Mouse (Mus musculus) heart, adult 2 months (tissue): Measurements from ENCODE around the gene Tbc1d21.

Experiments
- CTCF ChIP-seq: fragments of 200-600 bp; IDR thresholded peaks from 2 replicates; pipeline ENCODE4 v1.8.1; 2022; ENCODE audit warnings: antibody characterized with exemption, mild to moderate bottlenecking, moderate library complexity
- EP300 ChIP-seq: fragments of 200-500 bp; IDR thresholded peaks from 2 replicates; pipeline ENCODE4 v1.6.1; 2011; ENCODE audit warnings: low read depth, low read length, control low read depth; ENCODE audit not compliant: insufficient read depth
- POLR2A ChIP-seq: fragments of 200-500 bp; IDR thresholded peaks from 2 replicates; pipeline ENCODE4 v1.6.1; 2011; ENCODE audit warnings: mild to moderate bottlenecking, low read depth, low read length, control low read depth; ENCODE audit not compliant: insufficient read depth

DNA sequence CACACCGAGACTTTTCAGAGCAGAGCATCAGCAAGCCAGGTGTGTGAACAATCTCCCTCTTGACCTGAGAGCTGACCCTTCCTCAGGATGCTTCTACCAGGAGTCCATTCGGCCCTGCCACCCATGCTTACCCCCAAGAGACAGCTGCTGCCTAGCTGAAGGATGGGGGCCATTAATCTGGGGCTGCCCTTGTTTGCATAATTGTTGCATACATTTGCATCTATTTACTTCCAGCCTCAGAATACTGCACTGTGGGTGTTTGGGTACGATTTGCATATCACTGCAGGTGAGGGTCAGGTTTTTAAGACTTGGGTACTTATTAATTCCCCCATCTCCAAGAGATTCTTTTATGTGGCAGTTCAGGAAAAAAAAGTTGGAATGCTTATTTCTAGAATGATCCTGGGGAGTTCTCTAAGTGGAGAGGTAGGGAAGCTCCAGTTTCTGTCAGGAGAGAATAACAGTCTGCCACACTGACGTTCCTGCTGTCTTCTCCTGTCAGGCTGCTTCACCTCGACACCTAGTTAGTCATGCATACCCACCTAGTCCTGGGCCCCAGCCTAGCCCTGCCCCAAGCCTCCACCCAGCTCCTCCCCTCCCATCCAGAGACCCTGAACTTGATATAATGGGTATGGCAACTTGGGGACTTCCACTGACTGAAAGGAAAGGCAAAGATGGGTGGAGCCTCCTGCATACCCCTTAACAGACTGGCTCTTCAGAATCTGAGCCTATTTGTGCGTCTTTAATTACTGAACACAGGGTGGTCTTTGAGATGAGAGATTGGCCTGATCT, 14.8 kb downstream of the Tbc1d21 start:
- TF ChIP-seq POLR2A (no peak), EP300 (no peak), CTCF (no peak)
